29 mouse cellular contexts compared by ENCODE assay signal in the genomic region with DNA sequence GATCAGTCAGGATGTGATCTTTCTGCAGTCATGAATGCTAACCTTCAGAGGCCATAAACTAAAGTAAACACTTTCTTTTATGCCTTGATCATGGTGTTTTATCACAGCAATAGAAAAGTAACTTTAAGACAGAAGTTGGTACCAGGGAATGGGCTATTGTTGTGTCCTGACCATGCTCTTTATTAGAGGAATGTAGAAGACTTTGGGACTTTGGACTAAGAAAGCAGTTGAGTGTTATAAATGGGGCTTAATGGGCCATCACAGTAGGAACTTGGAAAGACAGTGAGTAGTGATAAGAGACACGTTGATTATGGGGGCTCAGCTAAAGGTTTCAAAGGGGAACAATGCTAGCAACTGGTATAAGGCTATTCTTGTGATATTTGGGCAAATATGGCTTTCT.
"Had no signal": no experiment of that assay in that cellular context is flagged by ENCODE, and none has a peak within 500 bp of the region (broad histone marks: within the 10 kb centered on the region; RNA-seq: fewer than 3 reads in every experiment).

No protein-coding gene starts in this region.

- H3K36me3 ChIP-seq: embryonic facial prominence, embryonic 10.5 days; embryonic facial prominence, embryonic 12.5 days; embryonic facial prominence, embryonic 13.5 days; embryonic facial prominence, embryonic 15.5 days; forebrain, embryonic 10.5 days; forebrain, embryonic 12.5 days; forebrain, embryonic 15.5 days had no signal

- DNase-seq: cerebellum, adult 2 months; cerebellum, adult 8-10 months; cerebellum, adult 9-10 months; cerebellum, adult 9-11 months; cerebellum, postnatal 10 days; cerebellum, postnatal 14 days; cerebellum, postnatal 25 days; cerebellum, postnatal 36 days; embryo, embryonic 11 days; forebrain, postnatal 0 days; gastrocnemius, postnatal 10 days; gastrocnemius, postnatal 14 days; gastrocnemius, postnatal 25 days; gastrocnemius, postnatal 36 days; heart, adult 11 months; heart, adult 18-20 months; heart, adult 2 months had no signal

- H3K4me2 ChIP-seq: embryonic facial prominence, embryonic 12.5 days; embryonic facial prominence, embryonic 13.5 days; embryonic facial prominence, embryonic 15.5 days; forebrain, embryonic 12.5 days; forebrain, embryonic 13.5 days; forebrain, embryonic 15.5 days had no signal

- ATAC-seq: forebrain, embryonic 13.5 days; forebrain, embryonic 14.5 days; forebrain, embryonic 15.5 days; forebrain, embryonic 16.5 days; forebrain, postnatal 0 days had no signal

- H3K9ac ChIP-seq: embryonic facial prominence, embryonic 12.5 days; embryonic facial prominence, embryonic 13.5 days; embryonic facial prominence, embryonic 15.5 days; forebrain, embryonic 12.5 days; forebrain, embryonic 13.5 days; forebrain, embryonic 15.5 days; forebrain, postnatal 0 days had no signal

- H3K4me1 ChIP-seq: embryonic facial prominence, embryonic 12.5 days; forebrain, embryonic 12.5 days; forebrain, embryonic 15.5 days had no signal

- H3K27me3 ChIP-seq: embryonic facial prominence, embryonic 12.5 days; embryonic facial prominence, embryonic 13.5 days; embryonic facial prominence, embryonic 15.5 days; forebrain, embryonic 12.5 days; forebrain, embryonic 13.5 days; forebrain, embryonic 15.5 days had no signal

- H3K4me3 ChIP-seq: embryonic facial prominence, embryonic 10.5 days; embryonic facial prominence, embryonic 12.5 days; embryonic facial prominence, embryonic 13.5 days; embryonic facial prominence, embryonic 15.5 days; erythroblast, embryonic 14.5 days; forebrain, embryonic 10.5 days; forebrain, embryonic 12.5 days; forebrain, embryonic 13.5 days; forebrain, embryonic 15.5 days; gastrocnemius, adult 2 months; heart, adult 2 months had no signal

- H3K27ac ChIP-seq: embryonic facial prominence, embryonic 10.5 days; embryonic facial prominence, embryonic 12.5 days; embryonic facial prominence, embryonic 13.5 days; embryonic facial prominence, embryonic 15.5 days; forebrain, embryonic 10.5 days; forebrain, embryonic 12.5 days; forebrain, embryonic 13.5 days; forebrain, embryonic 15.5 days; gastrocnemius, adult 2 months; heart, adult 2 months had no signal

- H3K9me3 ChIP-seq: embryonic facial prominence, embryonic 10.5 days; embryonic facial prominence, embryonic 12.5 days; embryonic facial prominence, embryonic 13.5 days; embryonic facial prominence, embryonic 15.5 days; forebrain, embryonic 10.5 days; forebrain, embryonic 12.5 days; forebrain, embryonic 15.5 days had no signal
